Mouse (Mus musculus) myocyte (in vitro differentiated cells): ENCODE data around the gene Slc25a42.

Experiments
- MYOG ChIP-seq, 3 experiments: IDR thresholded peaks; one replicate each; pipeline ENCODE4 v1.6.1; 2011; ENCODE audit warnings: control low read depth in 2 of 3, low read depth in 2 of 3, mild to moderate bottlenecking in 2 of 3; ENCODE audit not compliant: insufficient read length in 2 of 3, control insufficient read depth in 1 of 3, insufficient read depth in 1 of 3
- POLR2A ChIP-seq: IDR thresholded peaks from one replicate; pipeline ENCODE4 v1.6.1; 2011; ENCODE audit warnings: low read depth, mild to moderate bottlenecking, control low read depth, moderate library complexity; ENCODE audit not compliant: insufficient read length
- USF1 ChIP-seq: IDR thresholded peaks from one replicate; pipeline ENCODE4 v1.6.1; 2011; ENCODE audit warnings: low read depth, mild to moderate bottlenecking, control low read depth, moderate library complexity

GRCm38 (mm10) chr8:70211275-70211674 is 830 bp downstream of the Slc25a42 start:
- TF ChIP-seq MYOG (IDR thresholded peaks at IDR 0.05; ENCODE audit: control insufficient read depth in 1 of 3, insufficient read depth in 1 of 3, insufficient read length in 2 of 3, low read depth in 2 of 3): no peak
- no peak for TF ChIP-seq USF1
- TF ChIP-seq POLR2A: no peak
